Mouse (Mus musculus) heart, adult 18-20 months (tissue): ENCODE results near the gene Fam206a. TPM values are rescaled to one million over a fixed set of nuclear protein-coding genes. Genes with fewer than 3 reads are reported as not detected.

Experiments used
- DNase-seq, 2 experiments: peaks; one replicate each; pipeline ENCODE4 v3.0.0; 2021 to 2022; ENCODE audit warnings: mixed read lengths in 1 of 2
- long read RNA-seq, 2 experiments: library from polyadenylated mRNA; stranded (forward); transcript quantifications; one replicate each; pipeline ENCODE4 v2.0.0; 2021
- total RNA-seq, 2 experiments: library from RNA; stranded (reverse); gene quantifications; 2 replicates each; pipeline ENCODE4 v1.2.3; 2021

Gene Fam206a
- 1 to 10 TPM; 1.8 to 1.9 TPM for total RNA-seq
- long read RNA-seq, experiment 1, partial matches to known transcripts, result 0 of 1 reads
- long read RNA-seq, experiment 1, other reads (novel, unspliced or antisense), result 1 of 1 reads
- long read RNA-seq, experiment 2, result 0 reads

- peak; percentile 93 to 98 for DNase-seq
Measured at GRCm38 (mm10) chr4:56801907-56802668, at the start of gene Fam206a, which contains the start of gene Elp1. Fam206a (plus strand) TSS chr4:56802345. Elp1 (minus strand) TSS chr4:56802331.

DNA sequence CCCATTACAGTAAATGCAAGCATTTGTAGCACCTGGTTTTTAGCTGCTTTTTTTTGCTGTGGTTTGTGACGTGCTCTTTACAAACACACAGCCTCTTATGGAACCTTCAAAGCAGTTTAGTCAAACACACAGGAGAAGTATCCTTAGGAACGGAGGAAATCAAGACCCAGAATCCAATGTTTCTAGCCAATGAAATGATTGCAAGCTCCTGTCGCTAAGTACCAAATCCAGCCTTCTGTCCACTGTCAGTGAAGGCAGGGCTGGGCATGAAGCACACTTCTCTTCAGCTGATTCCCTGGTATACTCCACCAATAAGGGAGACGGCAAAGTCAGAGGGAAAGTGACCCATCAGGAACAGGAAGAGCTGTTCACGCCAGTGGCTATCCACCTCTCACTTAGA is 46.1 kb upstream of the Fam206a start:
- no peak for DNase-seq

GRCm38 (mm10) chr4:56756966-56757600 is 45.1 kb upstream of the Fam206a start:
- DNase-seq, result peak in 1 of 2 experiments; percentile 33

DNA sequence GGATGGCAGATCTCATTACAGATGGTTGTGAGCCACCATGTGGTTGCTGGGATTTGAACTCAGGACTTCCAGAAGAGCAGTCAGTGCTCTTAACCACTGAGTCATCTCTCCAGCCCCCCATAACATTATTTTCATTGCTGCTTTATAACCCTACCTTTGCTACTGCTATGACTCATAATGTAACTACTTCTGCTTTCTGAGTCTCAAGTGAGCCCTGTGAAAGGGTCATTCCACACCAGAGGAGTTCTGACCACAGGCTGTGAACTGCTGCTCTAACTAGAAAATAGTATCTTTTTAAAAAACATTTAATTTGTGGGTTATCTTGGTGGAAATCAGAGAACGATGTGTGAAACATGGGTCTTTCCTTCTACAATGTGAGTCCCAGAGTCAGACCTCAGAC is 44.5 kb upstream of the Fam206a start:
- DNase-seq, result no peak

DNA sequence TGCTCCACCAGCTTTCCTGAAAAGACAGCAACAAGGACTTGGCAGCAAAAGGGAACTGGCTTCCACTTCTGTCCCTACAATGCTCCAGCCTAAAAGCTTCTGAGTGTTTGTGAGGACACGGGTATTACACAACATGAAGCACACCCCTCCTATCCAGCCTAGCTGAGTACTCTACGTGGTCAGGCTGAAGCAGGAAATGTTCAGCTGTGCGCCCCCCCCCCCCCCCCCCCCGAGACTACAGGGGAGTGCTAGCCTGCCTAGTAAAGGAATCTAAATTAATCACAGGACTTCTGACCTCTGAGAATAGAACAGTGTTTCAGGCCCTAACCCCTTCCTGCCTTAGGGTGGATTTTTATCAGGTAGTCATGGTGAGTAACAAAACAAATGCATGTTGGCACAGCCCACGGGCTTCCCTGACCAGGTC is 34.3 kb upstream of the Fam206a start:
- peak; percentile 54 to 72 for DNase-seq

DNA sequence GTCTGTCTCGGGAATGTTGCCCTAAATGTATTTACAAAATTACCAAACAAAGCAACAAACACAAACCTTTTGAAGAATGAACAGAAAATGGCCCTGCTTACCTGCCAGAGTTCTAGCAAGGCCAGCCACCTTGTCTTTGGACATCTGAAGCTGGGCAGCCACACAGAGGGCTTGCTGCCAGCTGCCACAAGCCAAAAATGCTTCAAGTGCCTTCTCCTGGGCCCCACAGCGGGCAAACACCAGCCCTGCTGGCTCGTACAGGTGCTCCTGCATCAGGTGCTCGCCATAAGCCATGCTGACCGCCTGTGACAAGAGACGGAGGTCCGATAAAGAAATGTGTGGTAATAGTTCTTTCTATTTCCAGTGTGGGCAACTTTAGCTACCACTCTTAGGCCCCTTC is 33.2 kb upstream of the Fam206a start:
- peak; percentile 63 to 64 for DNase-seq

DNA sequence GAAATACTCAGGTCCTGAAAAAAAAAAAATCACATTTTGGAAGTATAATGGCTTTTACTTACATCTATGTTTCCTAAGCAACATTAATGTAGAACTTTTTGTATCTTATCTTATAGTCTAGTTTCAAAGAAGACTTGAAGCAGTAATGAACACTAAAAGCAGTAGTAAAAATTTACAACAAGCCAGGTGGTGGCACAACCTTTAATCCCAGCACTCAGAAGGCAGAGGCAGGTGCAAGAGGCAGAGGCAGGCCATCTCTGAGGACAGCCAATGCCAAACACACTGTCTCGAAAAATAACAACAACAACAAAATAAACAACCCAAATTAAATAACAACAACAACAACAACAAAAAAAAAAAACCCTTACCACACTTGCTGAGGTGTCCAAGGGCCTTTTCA is 31.1 kb upstream of the Fam206a start:
- DNase-seq, result no peak

- DNase-seq, result no peak
Measured at GRCm38 (mm10) chr4:56791373-56791772, 10.8 kb upstream of the Fam206a start.

DNA sequence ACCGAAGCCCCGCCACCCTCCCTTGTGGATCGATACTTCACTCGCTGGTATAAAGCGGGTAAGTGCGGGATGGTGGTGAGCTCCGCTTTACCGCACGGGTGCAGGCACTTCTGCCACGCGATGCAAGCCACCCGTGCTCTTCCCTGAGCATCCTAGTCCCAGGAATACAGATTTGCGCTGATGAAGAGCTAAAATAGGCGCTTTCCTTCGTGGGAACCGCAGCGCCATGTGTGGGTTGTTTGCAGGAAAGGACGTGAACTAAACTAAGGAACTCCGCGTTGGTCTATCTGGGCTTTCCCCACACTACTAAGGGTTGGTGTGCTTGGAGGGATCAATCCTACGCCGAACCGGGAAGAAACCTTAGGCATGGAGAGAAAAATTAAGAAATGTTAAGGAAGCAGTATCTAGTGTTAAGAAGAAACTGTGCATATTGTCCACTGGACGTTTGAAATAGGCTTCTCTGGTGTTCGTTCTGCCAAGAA is 565 bp downstream of the Fam206a start:
- DNase-seq, result no peak

DNA sequence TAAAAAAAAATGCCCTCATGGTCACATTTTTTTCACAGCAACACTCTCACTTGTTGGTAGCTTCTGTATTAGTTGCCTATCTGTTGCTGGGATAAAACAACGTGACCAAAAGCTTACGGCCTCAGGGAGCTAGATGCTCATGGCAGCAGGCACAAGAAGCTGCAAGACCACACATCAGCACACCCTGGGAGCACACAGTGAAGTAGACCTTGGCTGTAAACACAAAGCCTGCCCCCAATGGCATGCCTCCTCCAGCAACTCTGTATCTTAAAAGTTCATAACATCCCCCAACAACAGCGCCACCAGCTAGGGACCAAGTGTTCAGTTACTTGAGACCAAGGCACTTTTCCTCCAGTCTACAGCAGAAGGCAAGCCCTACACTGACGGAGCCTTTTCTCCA is 6.9 kb downstream of the Fam206a start:
- DNase-seq, result no peak

DNA sequence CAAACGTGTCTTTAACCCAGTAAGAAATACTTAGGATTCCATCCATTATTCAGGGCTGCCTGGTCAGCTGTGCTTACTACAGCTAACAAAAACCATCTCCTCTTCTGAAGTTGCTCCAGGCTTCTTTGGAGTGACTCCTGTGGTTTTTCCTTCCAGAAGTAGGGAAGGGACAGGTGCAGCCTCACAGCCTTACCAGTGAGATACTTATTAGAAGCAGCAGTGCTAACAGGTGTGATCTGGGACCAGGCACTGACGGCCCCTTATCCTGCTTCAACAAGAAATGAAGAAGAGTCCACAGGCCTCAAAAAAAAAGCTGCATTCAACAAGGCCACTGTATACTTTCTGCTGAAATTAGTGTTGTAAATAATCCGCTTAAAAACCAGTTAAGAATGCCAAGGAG is 9.5 kb downstream of the Fam206a start:
- no peak for DNase-seq

DNA sequence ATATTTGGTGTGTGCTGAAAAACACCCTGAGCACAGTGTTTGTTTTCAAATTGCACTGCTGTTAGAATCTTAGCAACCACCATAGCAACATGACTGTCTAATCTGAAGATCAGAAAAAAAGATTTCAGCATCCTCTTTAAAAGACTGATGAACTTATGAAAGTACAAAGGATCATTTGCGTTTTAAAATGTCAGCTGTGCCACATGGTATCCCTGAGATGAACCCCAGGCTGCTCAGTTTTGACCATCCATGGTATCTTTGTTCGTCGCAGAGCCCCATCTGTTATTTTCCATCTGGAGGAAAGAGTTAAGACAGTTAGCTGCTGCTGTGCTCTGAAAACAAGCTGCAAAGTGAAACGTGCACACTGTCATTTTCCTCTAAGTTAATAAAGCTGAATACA is 10.0 kb downstream of the Fam206a start:
- no peak for DNase-seq

DNA sequence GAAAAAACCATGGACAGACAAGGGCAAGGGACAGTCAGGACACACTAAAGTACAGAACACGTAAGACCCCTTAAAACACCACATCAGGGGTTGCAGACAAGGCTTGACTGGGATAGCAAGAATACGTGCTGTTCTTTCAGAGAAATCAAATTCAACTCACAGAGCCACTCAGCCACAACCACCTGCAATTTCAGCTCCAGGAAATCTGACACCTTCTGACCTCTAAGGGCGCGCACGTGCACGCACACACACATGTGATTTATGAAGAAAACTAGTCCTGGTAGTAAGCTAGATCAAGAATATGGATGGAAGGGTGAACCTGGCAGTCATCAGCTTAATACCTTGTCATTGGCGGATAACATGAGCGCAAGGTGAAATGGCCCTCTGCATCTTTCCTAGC is 13.0 kb downstream of the Fam206a start:
- no peak for DNase-seq

DNA sequence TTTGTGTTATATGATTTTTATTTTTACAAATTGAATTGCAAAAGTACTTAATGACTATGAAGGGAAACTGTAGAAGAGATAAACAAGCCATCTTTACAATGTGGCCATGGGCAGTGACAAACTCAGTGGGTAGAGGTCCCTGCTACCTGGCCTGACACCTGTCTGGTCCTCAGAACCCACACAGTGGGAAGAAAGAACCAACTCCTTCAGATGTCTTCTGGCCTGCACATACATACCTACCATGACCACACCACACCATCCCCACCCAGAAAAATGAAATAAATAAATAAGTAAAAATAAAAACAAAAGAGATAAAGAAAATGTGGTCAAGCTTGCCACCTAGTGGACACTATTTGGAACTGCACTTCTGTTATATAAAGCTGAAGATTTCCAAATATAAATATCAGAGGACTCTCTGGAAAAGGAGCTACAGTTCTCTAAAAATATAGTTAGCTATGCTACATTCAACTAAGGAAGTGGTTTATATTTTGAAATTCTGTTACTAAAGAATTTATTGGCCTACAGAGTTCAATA is 17.9 kb downstream of the Fam206a start:
- DNase-seq, result peak in 1 of 2 experiments; percentile 16

GRCm38 (mm10) chr4:56824231-56824630 is 22.1 kb downstream of the Fam206a start:
- no peak for DNase-seq

DNA sequence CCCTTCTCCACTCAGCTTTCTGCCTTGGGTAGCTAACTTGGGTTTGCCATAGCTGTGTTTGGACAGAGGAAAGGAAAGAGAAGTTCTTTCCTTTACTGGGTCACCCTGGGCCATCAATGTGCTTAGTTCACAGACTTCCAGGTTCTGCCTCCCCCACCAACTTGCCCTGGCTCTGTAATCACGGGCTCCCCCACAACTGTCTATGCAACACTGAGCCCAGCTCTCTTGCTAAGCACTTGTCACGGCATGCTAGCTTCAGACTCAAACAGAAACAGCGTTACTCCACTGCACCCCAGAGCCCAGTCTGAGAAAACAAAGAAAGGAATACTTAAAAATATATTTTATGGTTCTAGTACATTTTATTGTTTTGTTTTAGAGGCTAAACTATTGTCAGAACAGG is 26.8 kb downstream of the Fam206a start:
- DNase-seq, result no peak

GRCm38 (mm10) chr4:56829511-56829921 is 27.4 kb downstream of the Fam206a start:
- peak; percentile 37 to 56 for DNase-seq

DNA sequence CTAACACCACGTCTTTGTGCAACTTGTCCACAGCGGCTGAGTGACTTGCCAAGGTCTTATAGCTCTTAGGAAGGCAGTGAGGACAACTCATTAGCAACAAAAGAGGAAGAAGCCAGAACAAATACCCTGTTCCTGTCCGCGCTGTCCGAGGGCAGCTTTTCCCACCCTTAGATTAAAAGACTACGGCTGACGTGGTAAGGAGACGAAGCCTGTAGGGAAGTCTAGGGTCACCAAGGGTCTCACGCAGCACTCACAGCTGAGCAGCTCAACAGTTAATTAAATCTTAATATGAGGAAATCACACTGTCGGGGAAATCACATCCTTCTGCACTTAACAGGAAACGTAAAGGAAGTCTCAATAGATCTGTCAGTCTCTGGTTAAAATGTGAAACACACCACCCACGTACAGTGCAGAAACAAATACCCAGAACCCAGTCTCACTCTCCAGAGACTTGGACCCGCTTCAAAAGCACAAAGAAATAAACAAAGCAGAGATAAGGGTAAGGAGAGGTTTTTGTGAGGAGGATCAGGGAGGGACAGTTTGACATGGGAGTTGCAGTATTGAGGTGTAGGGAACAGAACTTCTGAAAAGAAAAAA is 29.0 kb downstream of the Fam206a start:
- DNase-seq, result peak; percentile 7 to 22

GRCm38 (mm10) chr4:56831998-56832397 is 29.9 kb downstream of the Fam206a start:
- DNase-seq, result no peak

DNA sequence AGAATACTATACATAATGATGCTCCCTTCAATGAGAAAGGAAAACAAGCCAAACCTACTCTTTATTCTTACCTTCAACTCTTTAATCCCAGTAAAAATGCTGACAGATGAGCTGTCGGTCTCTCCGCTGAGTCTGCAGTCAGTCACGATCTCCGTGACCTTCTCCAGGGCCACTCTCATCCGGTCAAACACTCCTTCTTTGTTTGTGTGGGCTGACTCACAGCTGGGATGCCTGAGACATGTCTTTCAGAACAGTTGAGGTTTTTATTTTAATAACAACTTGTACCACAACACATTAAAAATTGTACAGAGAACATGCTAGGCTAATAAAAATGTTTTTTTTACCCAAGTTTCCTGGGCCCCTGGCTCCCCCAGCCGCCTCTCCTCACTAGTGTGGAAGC is 35.5 kb downstream of the Fam206a start:
- DNase-seq, result no peak

DNA sequence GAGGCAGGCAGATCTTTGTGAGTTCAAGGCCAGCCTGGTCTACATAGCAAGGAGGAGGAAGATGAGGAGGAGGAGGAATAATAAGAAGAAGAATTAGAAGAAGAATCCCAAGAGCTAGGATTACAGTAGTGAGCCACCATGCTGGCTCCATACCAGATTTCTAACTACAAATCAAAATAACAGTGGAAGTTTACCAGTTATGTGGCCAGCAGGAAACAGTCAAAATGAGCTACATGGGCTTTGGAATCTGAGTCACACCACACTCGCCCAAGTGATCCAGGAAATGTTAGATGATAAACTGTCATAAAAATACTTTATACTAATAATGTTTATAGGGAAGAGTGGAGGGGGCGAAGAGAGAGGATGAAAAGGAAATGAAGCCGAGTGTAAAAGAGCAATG is 38.2 kb downstream of the Fam206a start:
- DNase-seq, result no peak

- DNase-seq, result no peak
Measured at GRCm38 (mm10) chr4:56842501-56842900, 40.4 kb downstream of the Fam206a start.

- no peak for DNase-seq
Measured at GRCm38 (mm10) chr4:56843963-56844362, 41.8 kb downstream of the Fam206a start.
